Mouse (Mus musculus): ENCODE results near the gene Mrfap1. TPM values are rescaled to one million over a fixed set of nuclear protein-coding genes. Genes with fewer than 3 reads are reported as not detected.
"Not testable (repeated sequence)": the region's sequence is repeated elsewhere in the genome, so short reads cannot be mapped to it uniquely, and the experiment has no call there.

The Mrfap1 gene
- 100 to 1,000 TPM; 409 to 435 TPM for total RNA-seq (2021)
- long read RNA-seq, experiment 1, transcript Mrfap1-201 (2 exons, 1,648 nt) = major isoform, 249 of 259 reads
- long read RNA-seq, experiment 1, partial matches to known transcripts = 10 of 259 reads
- long read RNA-seq, experiment 1, other reads (novel, unspliced or antisense) = 0 of 259 reads
- long read RNA-seq, experiment 2, transcript Mrfap1-201 (2 exons, 1,648 nt) = major isoform, 211 of 218 reads
- long read RNA-seq, experiment 2, partial matches to known transcripts = 0 of 218 reads
- long read RNA-seq, experiment 2, other reads (novel, unspliced or antisense) = 7 of 218 reads

DNA sequence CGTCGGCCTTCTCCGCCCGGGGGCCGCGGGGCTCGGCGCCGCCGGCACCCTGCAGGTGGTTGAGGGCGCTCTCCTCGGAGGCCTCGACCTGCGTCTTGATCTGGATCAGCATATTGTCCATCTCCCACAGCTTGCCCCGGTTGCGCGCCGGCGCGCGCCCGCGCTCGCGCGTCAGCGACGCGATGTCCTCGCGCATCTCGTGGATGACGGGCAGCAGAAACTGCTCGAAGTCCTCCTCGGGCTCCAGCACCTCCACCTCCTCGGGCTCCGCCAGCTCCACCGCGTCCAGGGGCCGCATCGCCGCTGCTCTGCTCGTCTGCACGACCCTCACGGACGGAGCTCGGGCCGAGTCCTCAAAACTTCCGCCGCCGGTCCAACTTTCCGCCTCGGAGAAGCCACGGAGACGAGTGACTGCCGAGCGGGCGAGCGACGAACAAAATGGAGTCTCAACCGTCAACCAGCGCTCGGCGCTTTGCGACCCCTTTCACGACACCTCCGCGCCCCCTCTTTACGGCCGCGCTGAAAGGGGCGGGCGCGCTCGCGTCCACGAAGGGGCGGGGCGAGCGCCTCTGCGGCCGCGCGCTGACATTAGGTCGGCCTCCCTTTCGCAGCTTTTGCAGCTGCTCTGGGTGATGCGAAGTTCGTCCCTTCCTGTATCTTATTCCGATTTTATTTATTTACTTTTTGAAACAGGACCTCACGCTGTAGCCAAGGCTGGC, at the start of gene Mrfap1:
Gene Mrfap1 (minus strand): TSS at position 477 of the 719 bp plus-strand sequence.
- peak; percentile 95 for DNase-seq (ENCODE audit: extremely low spot score in 1 of 2, low spot score in 2 of 2)
- intact Hi-C loops (cut with DNase I) = not testable (repeated sequence)
- H3K27ac ChIP-seq = peak within 1 kb of the TSS; percentile 94
- H3K4me3 ChIP-seq = peak within 1 kb of the TSS; percentile 77

DNA sequence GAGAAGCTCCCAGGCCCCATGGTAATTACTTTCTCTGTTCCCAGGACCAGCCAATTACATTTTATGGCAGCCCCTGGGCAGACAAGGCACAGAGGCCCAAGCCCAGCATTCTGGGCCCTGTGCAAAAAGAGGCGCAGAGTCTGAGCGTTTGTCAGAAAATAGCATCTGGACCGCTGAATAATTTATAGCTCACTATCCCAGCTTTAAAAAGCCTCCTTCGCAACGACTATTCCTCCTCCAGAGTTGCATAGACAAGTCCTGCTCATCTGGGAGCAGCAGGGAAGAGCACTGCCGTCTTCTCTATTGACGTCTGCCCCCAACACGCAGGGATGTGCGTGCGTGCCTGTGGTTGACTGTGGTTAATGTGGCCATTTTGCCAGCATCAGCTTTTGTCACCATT, 47.9 kb upstream of the Mrfap1 start:
- no peak for TF ChIP-seq CTCF (IDR thresholded peaks at IDR 0.05)
- intact Hi-C loops (cut with DNase I) = loop anchor here (2.0 kb wide), 1 partner anchor 100 kb away; no protein-coding TSS in a partner anchor
- Histone ChIP-seq H3K27ac (peak overlapping the region; percentile 76), H3K4me3 (no peak overlapping the region)
- DNase-seq (ENCODE audit: extremely low spot score in 1 of 2, low spot score in 2 of 2) = no peak

DNA sequence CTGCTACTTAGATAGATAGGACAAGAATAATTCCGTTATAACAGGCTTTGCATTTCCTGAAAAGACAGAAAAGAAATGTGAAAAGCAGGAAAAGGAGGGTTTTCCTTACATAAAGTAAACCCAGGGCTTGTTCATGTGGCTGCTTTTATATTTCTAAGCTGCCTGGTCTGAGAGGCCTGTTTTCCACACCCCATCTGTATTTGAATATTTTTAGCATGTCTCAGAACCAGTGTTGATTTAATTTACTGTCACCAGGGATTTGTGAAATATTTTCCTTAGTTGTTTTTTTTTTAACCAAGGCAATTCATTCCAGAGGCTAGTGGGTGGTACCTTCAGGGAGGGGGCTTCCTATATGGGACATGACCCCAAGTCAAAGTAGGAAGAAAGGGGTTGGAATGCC, 45.1 kb upstream of the Mrfap1 start:
- intact Hi-C loops (cut with DNase I) = no loop called here
- TF ChIP-seq CTCF (IDR thresholded peaks at IDR 0.05) = no peak
- DNase-seq (ENCODE audit: extremely low spot score in 1 of 2, low spot score in 2 of 2) = no peak
- Histone ChIP-seq H3K4me3 (no peak overlapping the region), H3K27ac (peak overlapping the region; percentile 65)

DNA sequence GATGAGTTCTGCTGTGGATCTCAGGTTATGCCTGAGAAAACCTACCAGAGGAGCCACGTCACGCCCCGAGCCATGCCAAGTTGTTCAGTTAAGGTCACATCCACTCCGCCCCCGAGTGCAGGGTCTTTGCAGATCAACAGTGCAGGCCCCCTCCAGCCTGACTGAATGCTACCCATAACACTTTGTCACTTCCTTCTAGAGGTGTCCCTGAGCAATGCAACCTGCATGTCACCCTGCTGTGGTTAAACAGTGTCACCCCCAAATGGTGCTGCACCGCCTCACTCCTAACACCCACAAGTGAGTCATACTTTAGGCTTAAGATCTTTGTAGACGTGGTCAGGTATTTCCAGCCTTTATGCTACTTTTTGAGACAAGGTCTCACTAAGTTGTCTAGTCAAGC, 43.5 kb upstream of the Mrfap1 start:
- no peak for TF ChIP-seq CTCF (IDR thresholded peaks at IDR 0.05)
- DNase-seq (ENCODE audit: extremely low spot score in 1 of 2, low spot score in 2 of 2) = no peak
- intact Hi-C loops (cut with DNase I) = no loop called here
- H3K27ac ChIP-seq = no peak overlapping the region
- no peak overlapping the region for H3K4me3 ChIP-seq

DNA sequence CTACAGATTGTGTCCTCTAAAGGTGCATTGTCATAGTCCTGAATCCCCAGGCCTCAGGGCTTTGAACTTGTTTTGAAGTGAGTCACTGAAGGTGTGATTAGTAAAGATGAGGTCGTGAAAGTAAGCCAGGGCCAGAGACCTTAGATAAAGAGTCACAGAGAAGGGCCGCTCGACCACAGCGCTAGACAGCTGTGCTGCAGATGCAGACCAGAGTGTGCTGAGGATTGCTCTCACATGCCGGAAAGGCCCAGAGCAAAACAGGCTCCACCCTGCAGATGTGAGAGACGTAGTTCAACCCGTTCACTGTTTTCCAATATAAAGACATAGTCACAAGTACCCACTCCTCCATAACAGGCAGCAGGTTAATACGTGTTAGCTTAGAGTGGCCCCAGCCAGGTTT, 43.0 kb upstream of the Mrfap1 start:
- DNase-seq (ENCODE audit: extremely low spot score in 1 of 2, low spot score in 2 of 2) = no peak
- no peak overlapping the region for H3K27ac ChIP-seq
- intact Hi-C loops (cut with DNase I) = loop anchor here (1.0 to 5.0 kb wide), 4 partner anchors 29 to 268 kb away; partner anchors contain the start of gene Ppp2r2c
- TF ChIP-seq CTCF (IDR thresholded peaks at IDR 0.05) = no peak
- no peak overlapping the region for H3K4me3 ChIP-seq

DNA sequence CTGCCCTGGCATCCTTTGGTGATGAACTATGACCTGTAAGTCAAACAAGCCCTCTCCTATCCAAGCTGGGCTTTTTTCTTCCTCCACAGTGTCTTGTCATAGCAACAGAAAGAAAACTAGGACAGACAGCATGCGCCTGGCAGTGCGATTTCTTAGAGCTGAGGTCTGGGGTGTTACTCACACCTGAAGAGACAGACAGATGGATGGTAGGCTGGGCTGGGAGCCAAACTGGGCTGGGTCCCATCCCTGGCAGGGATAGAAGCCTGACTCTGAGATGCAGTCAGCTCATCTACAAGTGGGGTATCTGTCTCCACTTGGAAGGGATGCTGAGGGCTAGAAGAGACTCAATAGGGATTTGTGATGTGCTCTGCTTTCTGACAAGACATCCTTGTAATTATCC, 42.5 kb upstream of the Mrfap1 start:
- TF ChIP-seq CTCF (IDR thresholded peaks at IDR 0.05) = no peak
- Histone ChIP-seq H3K4me3 (no peak overlapping the region), H3K27ac (no peak overlapping the region)
- peak; percentile 64 to 75 for DNase-seq (ENCODE audit: extremely low spot score in 1 of 2, low spot score in 2 of 2)
- intact Hi-C loops (cut with DNase I) = loop anchor here (1.0 to 5.0 kb wide), 4 partner anchors 30 to 268 kb away; partner anchors contain the start of gene Ppp2r2c

DNA sequence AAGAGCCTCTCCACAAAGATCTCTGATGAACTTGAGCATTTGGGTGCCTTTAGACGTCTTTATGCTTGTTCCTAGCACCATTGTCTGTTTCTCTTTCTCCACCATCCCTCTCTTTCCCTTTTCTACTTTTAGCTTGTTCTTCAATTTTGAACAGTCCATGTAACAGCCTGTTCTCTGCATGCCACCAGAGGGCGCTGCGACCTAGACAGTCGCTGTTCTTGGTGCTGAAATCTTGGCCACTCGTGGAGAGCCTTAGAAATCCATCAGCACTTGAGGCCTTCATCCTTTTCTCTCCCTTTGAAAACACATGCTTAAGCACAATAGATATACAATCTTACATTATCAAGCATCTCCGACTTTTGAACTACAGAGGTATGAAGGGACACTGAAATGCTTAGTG, 39.4 kb upstream of the Mrfap1 start:
- Histone ChIP-seq H3K4me3 (no peak overlapping the region), H3K27ac (peak overlapping the region; percentile 28)
- intact Hi-C loops (cut with DNase I) = loop anchor here (1.0 to 5.0 kb wide), 3 partner anchors 84 to 271 kb away; no protein-coding TSS in a partner anchor
- TF ChIP-seq CTCF (IDR thresholded peaks at IDR 0.05) = peak; percentile 97
- DNase-seq (ENCODE audit: extremely low spot score in 1 of 2, low spot score in 2 of 2) = peak; percentile 73 to 87

DNA sequence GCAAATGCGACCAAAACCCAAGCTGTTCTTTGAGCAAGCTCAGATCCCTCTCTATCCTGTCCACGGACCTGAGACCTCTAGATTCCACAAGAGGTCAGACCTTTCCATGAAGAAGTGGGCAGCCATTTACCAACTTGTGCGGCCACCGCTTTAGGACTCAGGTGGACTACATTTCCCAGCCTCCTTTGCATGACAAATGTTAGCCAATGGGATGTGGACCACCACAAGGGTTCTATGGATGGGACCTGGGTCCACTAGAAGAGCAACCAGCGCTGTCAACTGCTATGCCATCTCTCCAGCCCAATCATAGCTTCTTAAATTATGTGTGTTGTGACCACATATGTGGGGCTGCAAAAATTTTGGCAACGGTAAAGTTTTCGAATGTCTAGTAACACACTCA, 34.7 kb upstream of the Mrfap1 start:
- intact Hi-C loops (cut with DNase I) = no loop called here
- no peak overlapping the region for H3K27ac ChIP-seq
- TF ChIP-seq CTCF (IDR thresholded peaks at IDR 0.05) = no peak
- H3K4me3 ChIP-seq = peak overlapping the region; percentile 13; the same call in 1 of the 2 replicates
- peak in 1 of 2 experiments; percentile 35 for DNase-seq (ENCODE audit: extremely low spot score in 1 of 2, low spot score in 2 of 2)

DNA sequence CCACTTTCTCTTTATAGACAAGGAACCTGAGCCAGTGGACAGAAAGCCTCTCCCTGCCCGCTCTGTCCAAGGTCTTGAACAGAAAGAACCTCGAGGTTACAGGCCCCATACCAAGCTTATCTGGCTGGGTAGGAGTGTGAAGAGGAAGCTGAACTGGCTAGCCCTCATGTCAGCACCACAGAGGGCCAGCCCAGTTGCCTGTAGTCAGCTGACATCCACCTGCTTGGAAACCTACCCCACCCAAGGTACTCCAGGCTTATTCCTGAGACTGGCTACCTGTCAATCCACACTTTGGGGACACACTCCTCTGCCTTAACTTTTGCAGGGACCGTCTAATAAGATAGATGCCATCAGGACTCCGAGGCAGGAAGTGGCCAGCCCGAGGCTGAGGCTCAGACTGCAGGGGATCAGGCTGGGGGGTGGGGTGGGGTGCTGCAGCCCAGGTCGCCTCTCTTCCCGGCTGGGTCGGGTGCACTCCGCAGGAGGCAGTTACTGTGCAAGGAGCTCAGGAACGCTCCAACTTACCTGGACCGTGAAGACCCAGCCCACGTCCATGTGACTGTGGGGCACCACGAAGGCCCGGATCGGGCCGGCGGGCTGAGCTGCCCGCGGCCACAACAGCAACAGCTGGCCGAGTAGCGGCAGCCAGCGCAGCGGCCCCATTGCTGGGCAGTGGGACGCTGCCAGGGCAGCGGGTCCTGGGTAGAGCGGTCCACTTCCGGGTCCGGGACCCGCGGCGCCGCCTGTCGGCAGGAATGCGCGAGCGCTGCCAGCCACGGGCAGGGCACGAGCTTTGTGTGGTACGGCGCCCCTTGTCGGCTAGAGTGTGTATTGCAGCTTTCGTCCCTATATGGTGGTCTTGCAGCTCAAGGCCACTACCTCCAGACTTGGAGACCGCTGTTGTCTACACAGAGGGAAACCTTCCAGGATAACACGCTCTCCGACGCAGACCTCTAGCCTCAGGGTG, 33.6 kb upstream of the Mrfap1 start, which contains the start of gene Man2b2:
Gene Man2b2 (minus strand): TSS at position 741 of the 967 bp plus-strand sequence.
- H3K4me3 ChIP-seq = peak within 1 kb of the TSS; percentile 83
- intact Hi-C loops (cut with DNase I) = no loop called here
- H3K27ac ChIP-seq = peak within 1 kb of the TSS; percentile 70; the same call in 1 of the 2 replicates
- peak; percentile 86 to 90 for DNase-seq (ENCODE audit: extremely low spot score in 1 of 2, low spot score in 2 of 2)
- TF ChIP-seq CTCF (IDR thresholded peaks at IDR 0.05) = peak; percentile 100

DNA sequence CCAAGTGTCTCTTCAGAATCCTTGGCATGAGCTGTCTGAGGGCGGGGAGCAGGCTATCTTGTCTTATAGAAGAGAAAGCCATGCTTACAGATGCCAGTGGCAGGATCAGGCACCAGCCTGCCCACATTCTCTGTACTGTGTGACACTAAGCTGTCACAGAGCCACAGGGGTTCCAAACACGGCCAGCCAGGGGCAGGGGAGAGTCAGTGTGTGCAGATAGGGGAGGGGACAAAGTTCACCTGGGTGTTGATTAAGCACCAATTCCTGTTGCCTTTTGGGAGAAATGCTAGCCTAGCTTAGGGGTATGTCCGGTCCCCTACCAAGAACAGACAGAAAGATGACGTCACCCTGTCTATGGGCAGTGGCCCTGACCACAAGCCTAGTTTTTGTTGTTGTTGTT, 32.5 kb upstream of the Mrfap1 start:
- intact Hi-C loops (cut with DNase I) = no loop called here
- Histone ChIP-seq H3K27ac (no peak overlapping the region), H3K4me3 (no peak overlapping the region)
- DNase-seq (ENCODE audit: extremely low spot score in 1 of 2, low spot score in 2 of 2) = no peak
- no peak for TF ChIP-seq CTCF (IDR thresholded peaks at IDR 0.05)

DNA sequence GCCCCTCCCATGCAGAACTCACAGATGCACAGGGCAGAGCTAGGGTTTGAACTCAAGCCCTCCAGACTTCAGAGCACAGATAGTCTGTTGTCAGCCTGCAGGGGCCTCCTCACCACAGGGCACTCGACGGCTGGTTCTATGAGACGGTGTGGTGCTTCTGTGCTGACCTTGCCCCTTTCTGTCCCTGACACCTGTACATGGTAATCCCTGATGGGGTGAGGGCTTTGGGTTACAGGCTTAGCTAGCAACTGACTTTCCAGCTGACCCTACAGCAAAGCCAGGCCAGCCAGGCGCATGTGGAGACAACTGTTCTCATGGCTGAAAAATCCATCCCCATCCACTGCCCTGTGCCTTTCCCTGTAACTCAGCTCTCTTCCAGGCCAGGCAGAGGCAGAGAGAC, 26.3 kb upstream of the Mrfap1 start:
- intact Hi-C loops (cut with DNase I) = no loop called here
- TF ChIP-seq CTCF (IDR thresholded peaks at IDR 0.05) = no peak
- H3K4me3 ChIP-seq = no peak overlapping the region
- no peak overlapping the region for H3K27ac ChIP-seq
- no peak for DNase-seq (ENCODE audit: extremely low spot score in 1 of 2, low spot score in 2 of 2)
